Mouse (Mus musculus) lung, embryonic 16.5 days (tissue): ENCODE data around the gene Cacng3. TPM values are rescaled to one million over a fixed set of nuclear protein-coding genes. Genes with fewer than 3 reads are reported as not detected.

Source experiments
- ATAC-seq: fragments of 200-750 bp; cut with Nextera tagmentation; 2 replicates; pipeline ENCODE4 v1.8.0; 2017; ENCODE audit warnings: low read depth, mild to moderate bottlenecking, moderate library complexity
- H3K27ac ChIP-seq: fragments of 300-500 bp; sonication (generic); 2 replicates; pipeline ENCODE4 v1.5.1; 2014; ENCODE audit warnings: mild to moderate bottlenecking, control low read depth, low read length
- H3K27me3 ChIP-seq: fragments of 300-500 bp; sonication (generic); 2 replicates; pipeline ENCODE4 v1.6.1; 2014; ENCODE audit warnings: low read depth, low read length, mixed read lengths; ENCODE audit not compliant: control insufficient read depth, insufficient read depth
- H3K36me3 ChIP-seq: fragments of 300-500 bp; sonication (generic); 2 replicates; pipeline ENCODE4 v1.6.1; 2014; ENCODE audit warnings: low read length; ENCODE audit not compliant: control insufficient read depth, insufficient read depth
- H3K4me1 ChIP-seq: fragments of 300-500 bp; sonication (generic); replicated peaks from 2 replicates; pipeline ENCODE4 v1.6.1; 2014; ENCODE audit warnings: low read length, mixed read lengths; ENCODE audit not compliant: control insufficient read depth, insufficient read depth
- H3K4me2 ChIP-seq: fragments of 300-500 bp; sonication (generic); 2 replicates; pipeline ENCODE4 v1.6.1; 2014; ENCODE audit warnings: low read depth, low read length, control low read depth
- H3K4me3 ChIP-seq: fragments of 300-500 bp; sonication (generic); 2 replicates; pipeline ENCODE4 v1.5.1; 2014; ENCODE audit warnings: mild to moderate bottlenecking, low read length, control low read depth
- H3K9ac ChIP-seq: fragments of 300-500 bp; sonication (generic); 2 replicates; pipeline ENCODE4 v1.6.1; 2014; ENCODE audit warnings: low read length, control low read depth
- H3K9me3 ChIP-seq: fragments of 300-500 bp; sonication (generic); 2 replicates; pipeline ENCODE4 v1.6.1; 2016; ENCODE audit warnings: low read length; ENCODE audit not compliant: control insufficient read depth
- WGBS: fragments of 180-500 bp; shearing (Covaris S2); extraction: QIAGEN DNeasy Blood & Tissue Kit; methylation state at CpG from one replicate; pipeline ENCODE4 v1.1.7; 2014; 5-methylcytosine and 5-hydroxymethylcytosine counted together
- polyA plus RNA-seq: library from polyadenylated mRNA; unstranded; fragments of >200 nt; fragmentation: Nextera tagmentation; extraction: Ambion mirVana; gene quantifications from 2 replicates; pipeline ENCODE4 v1.2.1, GENCODE M21; 2015

Gene Cacng3
- polyA plus RNA-seq = 0.14 and 0.47 TPM in 2 replicates

DNA sequence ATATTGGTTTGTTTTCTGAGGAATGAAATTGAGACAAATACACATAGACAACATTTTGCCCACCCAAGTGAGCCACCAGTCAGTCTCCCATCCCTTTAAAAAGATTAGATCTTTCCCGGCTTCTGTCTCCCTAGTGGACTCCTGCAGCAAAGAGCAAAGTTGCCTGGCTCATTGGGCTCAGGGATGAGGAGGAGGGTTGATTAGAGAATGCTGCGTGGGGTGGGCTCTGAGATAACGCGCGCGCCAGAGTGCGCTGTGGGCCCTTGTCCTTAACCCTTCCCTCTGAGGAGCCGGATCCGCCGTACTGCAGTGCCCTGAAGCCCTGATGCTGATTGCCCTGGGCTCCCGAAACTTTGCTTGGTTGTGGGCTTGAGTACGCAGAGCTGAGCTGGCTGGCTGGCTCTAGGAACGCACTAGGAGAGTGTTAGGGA, at the start of gene Cacng3:
Cacng3 (plus strand) TSS at position 51 of the 431 bp plus-strand sequence.
- WGBS = 14% methylated on average over 13 of the region's 13 CpGs

DNA sequence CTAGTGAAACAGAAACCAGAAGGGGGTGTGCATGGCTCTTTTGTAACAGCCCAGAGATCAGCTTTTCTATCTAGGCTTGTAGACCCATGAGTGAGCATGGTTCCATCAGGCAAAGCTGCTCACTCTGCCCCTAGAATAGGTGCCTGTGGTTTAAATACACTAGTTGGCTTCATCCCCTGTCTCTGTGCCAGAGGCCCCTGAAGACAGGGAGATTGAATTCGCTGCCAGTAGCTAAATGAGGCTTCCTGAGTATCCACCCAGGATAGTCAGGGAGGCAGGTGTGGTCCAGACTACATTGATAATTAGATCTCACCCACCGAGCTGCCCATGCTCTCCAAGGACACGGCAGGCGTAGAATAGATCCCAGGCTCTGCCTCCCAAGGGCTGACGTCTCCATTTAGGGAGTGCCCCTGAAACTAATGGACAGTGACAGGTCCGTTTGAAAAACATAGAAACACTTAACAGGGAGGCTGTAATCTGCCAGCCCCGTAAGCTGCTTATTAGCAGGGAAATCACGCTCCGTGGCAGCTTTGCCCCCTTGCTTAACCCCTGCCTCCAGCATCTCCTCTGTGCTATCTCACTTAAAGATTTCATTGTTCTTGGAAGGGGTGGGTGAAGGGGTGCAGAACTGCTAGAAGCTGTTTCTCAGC, 48.0 kb upstream of the Cacng3 start:
- no peak overlapping the region for H3K27ac ChIP-seq
- H3K4me2 ChIP-seq = no peak overlapping the region
- no peak overlapping the region for H3K9ac ChIP-seq
- H3K27me3 ChIP-seq = no peaks in the 10 kb centered on the region
- H3K9me3 ChIP-seq = no peaks in the 10 kb centered on the region
- ATAC-seq = no peak
- H3K4me3 ChIP-seq = no peak overlapping the region
- no peaks in the 10 kb centered on the region for H3K4me1 ChIP-seq
- no peaks in the 10 kb centered on the region for H3K36me3 ChIP-seq
- WGBS = 57% methylated on average over 9 of the region's 9 CpGs

More for the DNA sequence above, at the start of gene Cacng3:
- H3K27ac ChIP-seq = no peak within 1 kb of the TSS
- H3K4me2 ChIP-seq = peak within 1 kb of the TSS; percentile 35; the same call in 1 of the 2 replicates
- H3K36me3 ChIP-seq = no peaks in the 10 kb centered on the region
- peaks cover 5% of the 10 kb centered on the region; the same call in 1 of the 2 replicates for H3K4me1 ChIP-seq
- H3K9me3 ChIP-seq = no peaks in the 10 kb centered on the region
- no peak within 1 kb of the TSS for H3K4me3 ChIP-seq
- ATAC-seq = no peak; the same call in 1 of the 2 replicates
- no peak within 1 kb of the TSS for H3K9ac ChIP-seq
- no peaks in the 10 kb centered on the region; the same call in 1 of the 2 replicates for H3K27me3 ChIP-seq

DNA sequence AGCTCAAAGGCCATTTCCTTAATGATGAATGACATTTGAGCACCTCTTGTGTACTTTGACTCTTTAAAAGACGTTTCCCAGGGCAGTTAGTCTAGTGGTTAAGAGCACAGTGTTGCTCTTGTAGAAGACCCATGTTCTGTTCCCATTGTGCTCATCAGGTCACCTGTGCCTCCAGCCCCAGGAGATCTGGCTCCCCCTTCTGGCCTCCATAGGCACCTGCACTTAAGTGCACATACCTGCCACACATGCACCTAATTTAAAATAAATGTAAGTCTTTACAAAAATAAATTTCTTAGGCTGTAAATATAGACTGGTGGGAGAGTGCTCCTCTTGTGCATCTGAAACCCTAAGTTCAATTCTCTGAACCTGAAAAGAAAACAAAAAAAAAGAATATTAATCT, 46.5 kb upstream of the Cacng3 start:
- H3K4me1 ChIP-seq = 0 out of 2 replicates have a peak, but pooled peaks cover 2% of the 10 kb centered on the region
- H3K4me3 ChIP-seq = no peak overlapping the region
- no peak for ATAC-seq
- no peak overlapping the region for H3K4me2 ChIP-seq
- H3K36me3 ChIP-seq = no peaks in the 10 kb centered on the region
- 60% methylated on average over 1 of the region's 1 CpGs for WGBS
- H3K27ac ChIP-seq = no peak overlapping the region
- no peaks in the 10 kb centered on the region for H3K9me3 ChIP-seq
- no peak overlapping the region for H3K9ac ChIP-seq
- H3K27me3 ChIP-seq = no peaks in the 10 kb centered on the region

DNA sequence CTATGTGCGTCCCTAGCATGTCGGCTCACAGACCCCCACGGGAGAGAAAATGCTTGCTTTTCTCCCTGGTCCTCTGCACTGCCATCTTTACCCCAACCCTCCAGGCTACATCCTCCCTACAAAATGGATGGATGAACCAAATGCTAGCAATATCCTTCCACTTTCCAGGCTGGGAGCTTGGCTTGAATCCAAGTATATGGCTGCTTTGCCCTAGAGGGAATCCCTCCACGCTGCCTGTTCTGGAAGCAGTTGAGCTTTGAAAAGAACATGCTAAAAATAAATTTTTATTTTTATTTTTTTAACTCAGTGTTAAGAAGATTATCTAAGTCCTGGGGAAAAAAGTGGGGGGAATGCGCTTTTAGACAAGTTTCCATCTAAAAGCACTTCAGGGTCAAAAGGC, 42.2 kb upstream of the Cacng3 start:
- Histone ChIP-seq H3K27me3 (no peaks in the 10 kb centered on the region), H3K9ac (no peak overlapping the region), H3K27ac (no peak overlapping the region), H3K4me1 (peaks cover 9% of the 10 kb centered on the region; the same call in 1 of the 2 replicates), H3K4me2 (no peak overlapping the region), H3K9me3 (no peaks in the 10 kb centered on the region), H3K36me3 (no peaks in the 10 kb centered on the region), H3K4me3 (no peak overlapping the region)
- 75% methylated on average over 5 of the region's 5 CpGs for WGBS
- no peak for ATAC-seq

DNA sequence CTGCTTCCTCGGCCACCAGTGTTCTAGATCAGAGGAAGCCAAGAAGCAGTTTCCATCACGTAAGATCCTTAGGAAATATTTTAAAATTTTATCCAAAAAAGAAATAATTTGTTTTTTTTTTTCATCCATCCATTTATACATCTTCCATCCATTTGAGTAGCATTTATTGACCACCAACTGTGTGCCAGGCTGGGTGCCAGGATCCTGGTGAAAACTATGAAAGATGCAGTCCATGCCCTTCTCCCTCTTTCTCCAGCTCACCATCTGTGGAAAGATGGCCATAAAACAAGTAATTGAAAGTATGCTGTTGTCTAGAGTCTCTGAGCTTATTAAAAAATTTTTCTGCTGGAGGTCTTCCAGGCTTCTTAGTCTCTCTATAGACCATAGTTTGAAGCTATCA, 39.9 kb upstream of the Cacng3 start:
- 85% methylated on average over 2 of the region's 2 CpGs for WGBS
- no peaks in the 10 kb centered on the region for H3K27me3 ChIP-seq
- no peak overlapping the region for H3K4me2 ChIP-seq
- no peaks in the 10 kb centered on the region for H3K36me3 ChIP-seq
- H3K4me1 ChIP-seq = peaks cover 9% of the 10 kb centered on the region; the same call in 1 of the 2 replicates
- H3K9me3 ChIP-seq = no peaks in the 10 kb centered on the region
- H3K4me3 ChIP-seq = no peak overlapping the region
- H3K9ac ChIP-seq = no peak overlapping the region
- no peak for ATAC-seq
- no peak overlapping the region for H3K27ac ChIP-seq

DNA sequence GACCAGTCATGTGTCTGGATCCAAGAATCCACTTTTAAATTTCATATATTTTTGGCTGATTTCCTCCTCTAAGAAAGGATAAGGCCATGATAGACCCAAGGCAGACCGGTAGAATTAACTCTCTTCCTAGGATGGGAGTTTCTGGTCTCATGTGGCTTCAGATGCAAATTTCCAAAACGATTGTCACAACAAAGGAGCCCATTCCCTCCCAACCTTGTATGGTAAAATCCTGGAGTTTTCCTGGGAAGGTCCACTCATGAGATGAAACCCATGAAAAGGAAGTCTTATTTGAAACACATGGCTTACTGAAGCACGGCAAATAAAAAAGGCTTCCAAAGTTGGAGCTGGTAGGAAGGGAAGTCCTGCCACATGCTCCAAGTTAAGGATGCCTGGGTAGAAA, 39.1 kb upstream of the Cacng3 start:
- Histone ChIP-seq H3K36me3 (no peaks in the 10 kb centered on the region), H3K9ac (no peak overlapping the region), H3K27ac (no peak overlapping the region), H3K4me3 (no peak overlapping the region), H3K4me1 (peaks cover 9% of the 10 kb centered on the region; the same call in 1 of the 2 replicates), H3K27me3 (no peaks in the 10 kb centered on the region), H3K4me2 (no peak overlapping the region), H3K9me3 (no peaks in the 10 kb centered on the region)
- ATAC-seq = no peak
- 76% methylated on average over 3 of the region's 3 CpGs for WGBS

DNA sequence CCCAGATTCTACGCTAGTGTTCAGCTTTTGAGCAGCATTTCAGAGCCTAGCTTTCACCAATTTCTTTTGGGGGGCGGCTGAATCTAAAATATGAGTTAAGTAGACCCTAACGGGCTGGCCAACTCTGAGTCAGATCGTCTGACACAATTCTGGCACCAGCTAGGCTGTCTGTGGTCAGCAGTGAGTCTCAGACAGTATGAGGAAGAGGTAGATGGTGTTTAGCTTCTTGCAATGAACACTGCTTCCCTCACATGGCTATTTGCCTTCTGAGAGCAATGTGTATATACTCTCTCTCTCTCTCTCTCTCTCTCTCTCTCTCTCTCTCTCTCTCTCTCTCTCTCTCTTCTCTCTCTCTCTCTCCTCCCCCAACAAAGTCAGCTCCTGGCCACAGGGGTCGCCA, 37.3 kb upstream of the Cacng3 start:
- no peak overlapping the region for H3K4me2 ChIP-seq
- WGBS = 51% methylated on average over 5 of the region's 5 CpGs
- H3K4me3 ChIP-seq = no peak overlapping the region
- H3K36me3 ChIP-seq = no peaks in the 10 kb centered on the region
- no peaks in the 10 kb centered on the region for H3K27me3 ChIP-seq
- peaks cover 8% of the 10 kb centered on the region; the same call in 1 of the 2 replicates for H3K4me1 ChIP-seq
- H3K9me3 ChIP-seq = no peaks in the 10 kb centered on the region
- peak; percentile 53; the same call in 1 of the 2 replicates for ATAC-seq
- H3K27ac ChIP-seq = peak overlapping the region; percentile 45
- no peak overlapping the region for H3K9ac ChIP-seq

DNA sequence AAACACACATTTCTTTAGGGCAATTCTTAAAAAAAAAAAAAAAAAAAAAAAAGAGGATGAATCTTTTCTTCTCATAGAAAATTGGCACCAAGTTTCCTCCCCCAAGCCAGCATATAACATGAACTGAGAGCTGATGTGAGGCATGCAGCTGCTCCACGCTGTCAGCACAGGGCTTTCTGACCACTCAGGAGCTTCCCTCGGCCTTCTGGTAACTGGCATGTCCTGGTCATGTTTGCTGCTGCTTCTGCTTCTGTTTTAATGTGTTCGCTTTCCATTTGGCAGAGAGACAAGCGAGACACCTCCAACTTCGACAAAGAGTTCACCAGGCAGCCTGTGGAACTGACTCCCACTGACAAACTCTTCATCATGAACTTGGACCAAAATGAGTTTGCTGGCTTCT, 36.8 kb upstream of the Cacng3 start:
- Histone ChIP-seq H3K27me3 (no peaks in the 10 kb centered on the region), H3K4me3 (no peak overlapping the region), H3K27ac (no peak overlapping the region), H3K4me2 (no peak overlapping the region), H3K9me3 (no peaks in the 10 kb centered on the region), H3K9ac (no peak overlapping the region), H3K4me1 (peaks cover 7% of the 10 kb centered on the region; the same call in 1 of the 2 replicates), H3K36me3 (no peaks in the 10 kb centered on the region)
- 52% methylated on average over 5 of the region's 5 CpGs for WGBS
- peak; percentile 88 for ATAC-seq

DNA sequence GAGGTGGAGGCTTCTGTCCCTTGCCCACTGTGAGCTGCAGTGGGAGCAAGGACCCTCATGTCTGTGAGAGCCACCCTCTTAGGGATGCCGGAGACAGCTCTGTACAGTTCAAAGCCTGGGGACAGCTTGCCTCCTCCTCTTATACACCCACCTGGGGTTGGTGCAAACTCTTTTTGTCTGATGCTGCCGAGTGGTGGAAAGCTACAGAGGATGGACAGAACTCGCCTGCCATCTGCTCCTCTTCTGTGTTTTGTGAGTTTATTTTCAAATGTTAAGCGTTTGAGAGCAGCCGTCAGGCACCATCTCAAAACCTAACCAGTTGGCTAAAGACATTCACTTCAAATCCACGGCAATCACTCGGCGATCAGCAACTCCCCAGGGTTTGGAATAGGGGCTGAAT, 26.6 kb upstream of the Cacng3 start:
- H3K9me3 ChIP-seq = no peaks in the 10 kb centered on the region
- H3K4me1 ChIP-seq = no peaks in the 10 kb centered on the region
- no peak overlapping the region for H3K4me3 ChIP-seq
- WGBS = 82% methylated on average over 8 of the region's 8 CpGs
- H3K36me3 ChIP-seq = no peaks in the 10 kb centered on the region
- no peak overlapping the region for H3K9ac ChIP-seq
- ATAC-seq = no peak
- H3K27ac ChIP-seq = no peak overlapping the region
- no peaks in the 10 kb centered on the region for H3K27me3 ChIP-seq
- H3K4me2 ChIP-seq = no peak overlapping the region
